Mouse (Mus musculus): Measurements from ENCODE around the gene Olfr1174-ps. TPM values are rescaled to one million over a fixed set of nuclear protein-coding genes. Genes with fewer than 3 reads are reported as not detected.

Gene Olfr1174-ps
- not detected for total RNA-seq (2021)

- intact Hi-C loops (cut with DNase I), result no loop called here
- DNase-seq, result no peak
These were observed at the start of gene Olfr1174-ps for GRCm38 (mm10) chr2:88315035-88315434. Gene Olfr1174-ps, minus strand, starts transcription at chr2:88315135.

GRCm38 (mm10) chr2:88356304-88356703, 41.4 kb upstream of the Olfr1174-ps start:
- no peak for DNase-seq
- intact Hi-C loops (cut with DNase I), result no loop called here

- intact Hi-C loops (cut with DNase I), result no loop called here
- no peak for DNase-seq
These were observed 31.5 kb upstream of the Olfr1174-ps start, which contains the start of gene Olfr1177-ps for GRCm38 (mm10) chr2:88346392-88346791. Gene Olfr1177-ps, minus strand, starts transcription at chr2:88346492.

DNA sequence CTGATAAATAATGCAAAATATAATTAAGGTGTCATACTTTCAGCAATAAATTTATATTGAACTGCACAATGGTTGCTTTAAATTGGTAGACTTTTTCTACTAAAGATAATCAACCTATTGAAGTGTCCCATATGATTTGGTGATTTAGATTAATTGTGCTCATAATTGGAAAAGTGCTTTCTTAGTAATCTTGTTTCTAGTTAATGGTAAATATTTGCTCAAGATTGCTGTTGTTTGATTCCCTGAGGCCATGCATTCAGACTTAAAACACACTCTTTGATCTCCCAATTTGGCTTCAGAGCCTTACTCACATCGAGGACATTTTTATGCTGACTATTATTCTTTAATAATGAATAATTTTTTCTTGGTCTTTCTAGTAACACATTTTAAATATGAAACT, 21.5 kb upstream of the Olfr1174-ps start, which contains the start of gene Olfr1176:
Gene Olfr1176, plus strand, starts transcription at position 301 of the 400 bp plus-strand sequence.
- intact Hi-C loops (cut with DNase I), result no loop called here

DNA sequence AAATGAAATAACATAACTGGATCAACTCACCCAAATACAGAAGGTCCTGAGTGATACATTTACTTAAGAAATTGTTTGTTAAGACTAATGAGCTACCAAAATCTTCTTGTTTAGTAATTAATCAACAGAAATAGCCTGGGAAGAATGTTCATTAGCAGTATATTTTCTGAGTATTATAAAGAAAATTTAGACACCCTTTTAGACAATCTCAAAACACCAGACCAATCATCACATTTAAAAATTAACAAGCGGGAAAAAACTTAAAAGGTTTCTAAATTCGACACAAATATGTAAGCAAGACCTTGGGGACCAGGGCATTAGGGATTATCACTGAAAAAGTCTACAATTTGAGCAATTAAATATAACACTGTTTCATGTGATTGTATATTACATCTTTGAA, 12.2 kb upstream of the Olfr1174-ps start, which contains the start of gene Olfr1175-ps:
Gene Olfr1175-ps, minus strand, starts transcription at position 101 of the 400 bp plus-strand sequence.
- intact Hi-C loops (cut with DNase I), result no loop called here
- DNase-seq, result no peak

More for the DNA sequence above, 21.5 kb upstream of the Olfr1174-ps start, which contains the start of gene Olfr1176:
- DNase-seq, result no peak

DNA sequence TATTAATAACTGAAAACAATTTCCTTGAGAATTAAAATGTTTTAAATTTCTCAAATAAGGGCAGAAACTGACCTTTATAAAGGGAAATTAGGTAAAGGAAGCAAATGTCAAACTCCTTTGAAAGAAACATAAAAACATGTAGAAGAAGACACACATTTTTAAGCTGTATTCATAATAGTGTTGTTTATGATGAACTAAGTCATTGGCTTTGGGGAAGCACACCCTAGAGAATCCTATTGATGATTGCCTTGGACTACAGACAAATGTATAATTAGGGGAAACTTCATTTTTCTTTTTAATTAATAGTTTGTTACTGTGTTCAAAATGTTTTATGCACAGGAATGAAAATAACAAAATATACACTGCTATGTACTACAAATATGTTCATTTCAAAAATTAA, 35.2 kb downstream of the Olfr1174-ps start, which contains the start of gene Olfr1173:
Gene Olfr1173, minus strand, starts transcription at position 101 of the 400 bp plus-strand sequence.
- intact Hi-C loops (cut with DNase I), result no loop called here
- no peak for DNase-seq

Other genes starting within 250 kb of the Olfr1174-ps start
- gene Olfr1163, start 243.3 kb downstream of the Olfr1174-ps start, total RNA-seq (2021), result not detected
- gene Olfr1164, start 221.2 kb downstream of the Olfr1174-ps start, total RNA-seq (2021), result not detected
- gene Olfr1166, start 186.9 kb downstream of the Olfr1174-ps start, total RNA-seq (2021), result not detected
- gene Olfr1167, start 159.9 kb downstream of the Olfr1174-ps start, total RNA-seq (2021), result not detected
- gene Olfr1168, start 133.3 kb downstream of the Olfr1174-ps start, total RNA-seq (2021), result not detected
- gene Olfr1170, start 86.8 kb downstream of the Olfr1174-ps start, total RNA-seq (2021), result not detected
- under 1 TPM in 1 of 2 experiments, not detected in 1; 0.05 TPM for gene Olfr1173, start 35.3 kb downstream of the Olfr1174-ps start, total RNA-seq (2021)
- gene Olfr1175-ps, start 12.1 kb upstream of the Olfr1174-ps start, total RNA-seq (2021), result not detected
- not detected for gene Olfr1176, start 21.6 kb upstream of the Olfr1174-ps start, total RNA-seq (2021)
- gene Olfr1177-ps, start 31.4 kb upstream of the Olfr1174-ps start, total RNA-seq (2021), result not detected
- not detected for gene Olfr1178, start 71.9 kb upstream of the Olfr1174-ps start, total RNA-seq (2021)
- gene Olfr1179, start 91.3 kb upstream of the Olfr1174-ps start, total RNA-seq (2021), result not detected
- not detected for gene Olfr1180, start 104.0 kb upstream of the Olfr1174-ps start, total RNA-seq (2021)
- not detected for gene Olfr1181, start 111.0 kb upstream of the Olfr1174-ps start, total RNA-seq (2021)
- not detected for gene Gm13757, start 134.0 kb upstream of the Olfr1174-ps start, total RNA-seq (2021)
- gene Olfr1183, start 139.7 kb upstream of the Olfr1174-ps start, total RNA-seq (2021), result not detected
- not detected for gene Olfr1184, start 168.5 kb upstream of the Olfr1174-ps start, total RNA-seq (2021)
- gene Olfr1185-ps1, start 178.2 kb upstream of the Olfr1174-ps start, total RNA-seq (2021), result not detected
- not detected for gene Olfr1186, start 203.4 kb upstream of the Olfr1174-ps start, total RNA-seq (2021)
- not detected for gene Olfr1188, start 241.8 kb upstream of the Olfr1174-ps start, total RNA-seq (2021)

All from heart, postnatal 36 days (tissue).